Mouse (Mus musculus): ENCODE results near the gene Ubqln4. TPM values are rescaled to one million over a fixed set of nuclear protein-coding genes. Genes with fewer than 3 reads are reported as not detected.
"Not testable (repeated sequence)": the region's sequence is repeated elsewhere in the genome, so short reads cannot be mapped to it uniquely, and the experiment has no call there.

Ubqln4 gene
- total RNA-seq, 2 experiments from 2014 or later = 79.9 to 81.8 TPM

GRCm38 (mm10) chr3:88563966-88564365, 10.4 kb downstream of the Ubqln4 start:
- DNase-seq (ENCODE audit: low spot score in 2 of 2) = no peak

DNA sequence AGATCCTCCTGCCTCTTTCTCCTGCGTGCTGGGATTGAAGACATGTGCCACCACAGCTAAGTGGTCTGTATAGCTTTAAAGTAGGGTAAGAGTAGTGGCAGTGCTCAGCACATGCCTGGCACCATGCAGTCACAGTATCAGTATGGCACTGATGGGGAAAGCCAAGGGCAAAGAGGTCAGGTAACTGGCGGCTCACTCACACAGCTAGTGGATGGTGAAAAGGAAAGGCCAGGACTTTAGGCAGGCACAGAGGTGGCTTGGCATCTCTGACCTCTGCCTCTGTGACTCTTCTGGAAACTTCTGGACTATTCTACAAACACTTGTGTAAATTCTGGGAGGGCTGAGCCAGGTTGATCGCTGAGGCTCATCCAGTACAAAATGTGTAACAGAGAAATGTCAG, 12.6 kb downstream of the Ubqln4 start:
- DNase-seq (ENCODE audit: low spot score in 2 of 2) = no peak

DNA sequence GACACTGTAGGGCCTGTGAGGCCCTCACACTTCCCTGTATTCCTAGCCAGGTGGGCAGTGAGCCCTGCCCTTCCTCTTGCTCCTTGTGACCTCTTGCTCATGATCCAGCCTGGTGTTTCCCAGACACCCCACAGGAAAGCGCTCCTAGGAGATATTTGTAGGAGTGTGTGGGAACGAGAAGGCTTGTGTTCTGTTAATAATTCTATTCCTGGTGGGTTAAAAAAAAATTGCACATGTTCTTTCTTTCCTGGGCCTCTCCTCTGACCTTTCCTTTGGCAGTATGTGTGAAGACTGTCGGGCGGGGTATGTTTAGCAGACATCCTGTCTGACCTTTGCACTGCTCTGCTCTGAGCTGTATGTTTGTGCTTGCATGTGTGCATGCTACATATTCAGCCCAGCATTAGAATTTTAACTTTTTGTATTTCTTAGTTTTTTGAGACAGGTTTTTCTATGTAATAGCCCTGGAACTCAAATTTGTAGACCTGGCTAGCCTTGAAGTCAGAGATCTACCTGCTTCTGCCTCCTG, 13.0 kb downstream of the Ubqln4 start:
- DNase-seq (ENCODE audit: low spot score in 2 of 2) = no peak

DNA sequence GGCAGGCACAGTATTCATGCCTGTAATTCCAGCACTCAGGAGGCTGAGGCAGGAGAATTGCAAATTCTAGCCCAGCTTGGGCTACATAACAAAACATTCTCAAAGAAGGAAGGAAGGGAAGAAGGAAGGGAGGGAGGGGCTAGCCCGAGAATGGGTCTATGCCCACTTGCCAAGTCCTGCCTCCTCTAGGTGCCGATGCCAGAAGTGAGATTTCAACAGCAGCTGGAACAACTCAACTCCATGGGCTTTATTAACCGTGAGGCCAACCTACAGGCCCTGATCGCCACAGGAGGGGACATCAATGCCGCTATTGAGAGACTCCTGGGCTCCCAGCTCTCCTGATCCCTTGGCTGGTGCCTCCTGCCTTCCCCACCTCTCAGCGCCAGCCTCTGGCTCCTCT, 14.3 kb downstream of the Ubqln4 start:
- no peak for DNase-seq (ENCODE audit: low spot score in 2 of 2)

- no peak for DNase-seq (ENCODE audit: low spot score in 2 of 2)
These were observed 15.1 kb downstream of the Ubqln4 start for GRCm38 (mm10) chr3:88568615-88569014.

DNA sequence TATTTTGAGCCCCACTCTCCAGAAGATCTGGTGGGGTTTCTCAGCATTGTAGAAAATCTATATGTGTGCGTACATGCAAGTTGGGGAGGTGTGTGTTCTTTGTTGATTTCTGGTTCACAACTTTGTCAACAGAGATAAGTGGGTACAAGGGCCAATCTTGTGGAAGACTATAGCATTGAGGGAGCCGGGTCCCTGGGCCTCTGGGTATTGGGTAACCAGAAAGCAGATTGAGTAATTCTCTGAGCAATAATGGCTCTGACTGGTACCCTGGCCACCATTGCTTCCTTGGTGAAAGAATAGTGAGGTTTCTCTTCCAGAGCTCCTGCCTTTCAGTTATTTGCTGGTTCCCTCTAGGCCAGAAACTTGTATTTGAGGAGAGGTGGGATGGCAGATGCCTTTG, 15.5 kb downstream of the Ubqln4 start:
- no peak for DNase-seq (ENCODE audit: low spot score in 2 of 2)

- DNase-seq (ENCODE audit: low spot score in 2 of 2) = no peak
These were observed 16.1 kb downstream of the Ubqln4 start for GRCm38 (mm10) chr3:88569694-88570093.

DNA sequence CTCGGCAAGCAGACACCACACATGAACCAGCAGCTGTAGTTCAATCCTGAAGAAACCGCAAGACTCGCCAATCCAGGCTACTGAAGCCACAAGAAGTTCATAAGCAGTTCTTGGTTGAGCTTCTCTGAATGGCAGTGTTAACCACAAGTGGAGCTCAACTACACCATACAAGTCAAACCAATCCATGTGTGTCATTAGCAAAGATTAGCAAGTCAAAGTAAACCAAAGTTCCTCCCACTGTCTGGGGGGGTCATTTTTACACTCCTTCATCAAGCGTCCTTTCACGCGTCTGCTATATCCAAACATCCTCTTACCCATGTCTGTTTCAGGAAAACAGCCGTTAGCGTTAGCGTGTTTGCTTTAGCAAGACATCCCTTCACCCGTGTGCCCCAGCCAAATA, 16.8 kb downstream of the Ubqln4 start:
- DNase-seq (ENCODE audit: low spot score in 2 of 2) = no peak

DNA sequence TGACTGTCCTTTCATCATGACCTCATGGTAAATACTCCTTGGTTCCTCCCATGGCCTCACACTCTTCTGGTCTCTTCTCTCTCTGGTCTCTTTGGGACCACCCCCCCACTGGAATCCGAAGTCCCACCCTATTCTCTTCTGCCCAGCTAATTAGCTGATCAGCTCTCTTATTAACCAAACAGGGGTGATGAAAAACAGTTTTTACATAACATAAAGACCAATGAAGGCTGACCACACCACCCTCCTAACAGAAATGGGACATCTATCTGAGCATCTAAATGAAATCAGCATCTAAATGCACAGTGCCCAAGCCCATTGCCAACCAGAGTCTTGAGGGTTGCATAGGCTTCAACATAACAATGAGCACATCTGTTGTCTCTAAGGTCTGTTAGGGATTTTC, 18.3 kb downstream of the Ubqln4 start:
- no peak for DNase-seq (ENCODE audit: low spot score in 2 of 2)

DNA sequence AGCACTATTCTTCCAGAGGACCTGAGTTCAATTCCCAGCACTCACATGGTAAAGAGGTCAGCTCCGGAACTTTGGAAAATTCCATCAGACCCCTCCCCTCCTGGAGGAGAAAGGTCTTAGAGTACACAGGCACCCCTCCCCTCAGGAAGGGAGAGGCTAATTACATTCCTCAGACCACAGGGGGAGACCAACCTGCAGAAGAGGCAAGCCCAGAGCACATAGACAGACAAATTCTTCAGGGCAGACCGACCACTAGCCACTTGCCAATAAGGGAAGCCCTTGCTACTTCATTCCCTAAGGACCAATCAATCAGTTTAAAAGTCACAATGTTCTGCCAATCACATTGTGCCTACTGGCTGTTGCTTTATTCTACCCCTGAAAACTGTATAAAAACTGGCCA, 19.3 kb downstream of the Ubqln4 start:
- DNase-seq (ENCODE audit: low spot score in 2 of 2) = no peak

DNA sequence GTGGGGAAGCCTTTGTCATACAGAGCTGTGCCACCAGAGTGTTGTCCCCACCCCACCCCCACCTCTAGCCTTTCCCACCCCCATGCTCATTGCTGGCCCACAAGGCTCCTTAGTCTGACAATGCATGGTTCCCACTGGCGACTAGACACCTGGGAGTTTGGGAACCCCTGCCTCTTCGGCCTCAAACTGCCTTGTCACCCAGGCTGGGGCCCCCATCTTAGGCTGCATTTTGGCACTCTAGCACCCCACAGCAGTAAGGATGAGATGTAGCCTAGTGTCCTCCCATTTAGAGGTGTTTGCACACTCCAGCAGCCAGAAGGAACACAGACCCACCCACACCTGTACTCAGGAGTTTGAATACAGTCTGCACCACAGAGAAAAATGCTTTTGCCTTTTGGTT, 20.3 kb downstream of the Ubqln4 start:
- DNase-seq (ENCODE audit: low spot score in 2 of 2) = no peak

- no peak for DNase-seq (ENCODE audit: low spot score in 2 of 2)
These were observed 22.0 kb downstream of the Ubqln4 start, which contains the start of gene Ssr2 for GRCm38 (mm10) chr3:88575540-88575939. Ssr2 (plus strand) TSS chr3:88575876.

- DNase-seq (ENCODE audit: low spot score in 2 of 2) = not testable (repeated sequence)
These were observed 24.3 kb downstream of the Ubqln4 start for GRCm38 (mm10) chr3:88577846-88578245.

DNA sequence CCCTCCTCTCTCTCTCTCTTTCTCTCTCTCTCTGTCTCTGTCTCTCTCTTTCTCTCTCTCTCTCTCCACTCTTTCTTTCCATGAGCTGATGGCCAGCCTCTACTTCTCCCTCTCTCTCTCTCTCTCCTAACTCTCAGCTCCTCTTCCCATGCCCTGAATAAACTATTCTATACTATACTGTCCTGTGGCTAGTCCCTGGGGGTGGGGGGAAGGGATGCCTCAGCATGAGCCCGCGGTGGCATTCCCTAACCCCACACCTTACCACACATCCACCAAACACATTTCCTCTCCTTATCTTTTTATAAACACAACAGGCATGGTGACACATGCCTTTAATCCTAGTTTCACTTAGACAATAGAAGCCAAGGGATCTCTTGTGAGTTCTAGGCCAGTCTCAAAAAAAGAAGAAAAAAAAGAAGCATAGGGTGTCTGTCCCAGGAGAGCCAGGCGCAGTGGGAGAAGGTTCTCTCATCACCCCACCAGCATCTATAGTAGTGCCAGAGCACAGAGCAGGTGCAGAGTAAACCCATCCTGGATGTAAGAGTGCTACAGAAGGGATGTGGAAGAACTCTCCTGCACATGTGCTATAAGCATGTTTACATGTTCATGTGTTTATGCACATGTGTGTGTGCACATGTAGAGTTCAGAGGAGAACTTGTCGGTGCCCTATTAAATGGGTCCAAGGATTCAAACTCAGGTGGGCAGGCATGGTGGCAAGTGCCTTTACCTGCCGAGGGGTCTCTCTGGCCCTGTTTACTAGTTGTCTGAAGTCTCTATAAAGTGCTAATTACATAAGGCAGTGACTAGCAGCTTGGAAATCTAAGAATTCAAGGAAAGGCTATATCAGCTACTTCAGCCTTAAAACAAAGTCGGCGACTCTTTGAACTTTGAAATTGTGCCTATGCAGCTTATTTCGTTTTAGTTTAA, 25.2 kb downstream of the Ubqln4 start:
- no peak for DNase-seq (ENCODE audit: low spot score in 2 of 2)

DNA sequence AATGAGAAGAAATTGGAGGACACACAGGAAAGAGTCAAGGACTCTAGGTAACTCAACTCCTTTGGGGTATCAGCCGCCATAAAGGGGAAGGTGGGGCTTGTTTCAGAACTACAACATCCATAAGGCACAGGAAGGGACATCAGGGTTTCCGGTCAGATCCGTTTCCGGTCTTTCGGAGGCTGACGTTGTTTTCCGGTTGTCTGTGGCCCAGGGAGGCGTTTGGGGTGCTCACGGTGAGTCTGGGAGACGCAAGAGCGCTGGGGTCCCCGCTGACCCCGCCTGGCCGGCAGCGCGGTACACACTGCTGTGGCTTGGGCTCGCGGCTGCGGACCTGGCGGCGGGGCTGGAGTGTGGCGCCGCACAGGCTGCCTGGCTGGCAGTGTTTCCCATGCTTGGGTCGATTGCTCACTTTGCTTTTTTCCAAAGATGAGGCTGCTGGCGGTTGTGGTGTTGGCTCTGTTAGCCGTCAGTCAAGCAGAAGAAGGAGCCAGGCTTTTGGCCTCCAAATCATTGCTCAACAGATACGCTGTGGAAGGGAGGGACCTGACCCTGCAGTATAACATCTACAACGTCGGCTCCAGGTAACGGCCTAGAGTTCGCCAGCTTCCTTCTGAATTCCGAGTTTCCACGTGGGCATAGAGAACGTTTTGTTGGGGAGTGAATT, 26.0 kb downstream of the Ubqln4 start:
- peak; percentile 78 for DNase-seq (ENCODE audit: low spot score in 2 of 2)

DNA sequence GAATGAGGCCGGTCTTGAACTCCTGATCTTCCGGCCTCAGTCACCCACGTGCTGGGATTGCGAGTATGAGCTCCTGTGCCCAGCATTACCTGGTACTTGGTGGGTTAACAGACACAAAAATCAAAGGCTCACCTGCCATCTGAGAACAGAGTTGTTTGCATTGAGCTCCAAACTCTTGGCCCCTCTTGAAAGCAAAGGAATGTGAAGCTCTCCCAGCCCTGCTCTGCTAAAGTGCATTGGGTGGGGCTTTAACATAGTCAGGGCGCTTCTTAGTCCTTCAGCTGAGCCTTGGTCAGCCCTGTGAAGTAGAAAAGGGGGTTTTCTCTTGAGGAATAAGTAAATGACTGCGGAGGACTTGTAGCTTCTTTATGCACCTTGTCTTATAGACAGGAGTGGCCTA, 32.2 kb downstream of the Ubqln4 start:
- no peak for DNase-seq (ENCODE audit: low spot score in 2 of 2)

DNA sequence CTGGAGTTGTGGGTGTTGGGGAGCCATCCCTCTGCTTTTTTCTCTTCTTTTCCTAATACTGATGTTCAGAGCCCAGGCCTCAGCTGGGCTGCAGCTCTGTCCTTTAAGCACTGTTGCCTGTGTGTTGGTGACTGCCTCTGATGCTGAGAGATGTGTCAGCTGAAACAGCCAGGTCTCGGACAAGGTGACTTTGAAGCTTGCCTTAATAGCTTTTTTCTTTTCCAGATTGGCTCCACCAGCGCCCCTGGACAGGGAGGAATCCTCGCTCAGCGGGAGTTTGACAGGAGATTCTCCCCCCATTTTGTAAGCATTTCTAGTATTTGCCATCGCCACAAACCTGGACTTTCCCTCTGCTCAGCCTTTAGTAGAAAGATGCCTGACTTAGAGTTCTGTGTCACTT, 33.1 kb downstream of the Ubqln4 start:
- no peak for DNase-seq (ENCODE audit: low spot score in 2 of 2)

GRCm38 (mm10) chr3:88590246-88590645, 36.7 kb downstream of the Ubqln4 start:
- DNase-seq (ENCODE audit: low spot score in 2 of 2) = no peak

DNA sequence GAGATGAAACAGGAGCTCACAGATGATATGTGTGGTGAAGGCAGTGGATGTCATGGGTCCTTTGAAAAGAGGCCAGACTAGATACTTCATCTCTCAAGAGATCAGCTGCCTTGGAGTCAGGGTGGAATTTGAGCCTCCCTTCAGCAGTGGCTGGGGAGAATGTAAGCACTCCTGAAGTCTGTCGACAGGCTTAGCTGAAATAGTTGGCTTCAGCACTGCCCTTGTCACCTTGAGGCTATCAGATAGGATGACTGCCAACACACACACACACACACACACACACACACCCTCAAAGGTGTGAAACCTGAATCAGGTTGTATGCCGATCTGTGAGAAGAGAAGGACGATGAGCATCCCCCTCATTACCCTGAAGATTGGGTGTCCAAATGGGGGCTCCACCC, 37.5 kb downstream of the Ubqln4 start:
- no peak for DNase-seq (ENCODE audit: low spot score in 2 of 2)

DNA sequence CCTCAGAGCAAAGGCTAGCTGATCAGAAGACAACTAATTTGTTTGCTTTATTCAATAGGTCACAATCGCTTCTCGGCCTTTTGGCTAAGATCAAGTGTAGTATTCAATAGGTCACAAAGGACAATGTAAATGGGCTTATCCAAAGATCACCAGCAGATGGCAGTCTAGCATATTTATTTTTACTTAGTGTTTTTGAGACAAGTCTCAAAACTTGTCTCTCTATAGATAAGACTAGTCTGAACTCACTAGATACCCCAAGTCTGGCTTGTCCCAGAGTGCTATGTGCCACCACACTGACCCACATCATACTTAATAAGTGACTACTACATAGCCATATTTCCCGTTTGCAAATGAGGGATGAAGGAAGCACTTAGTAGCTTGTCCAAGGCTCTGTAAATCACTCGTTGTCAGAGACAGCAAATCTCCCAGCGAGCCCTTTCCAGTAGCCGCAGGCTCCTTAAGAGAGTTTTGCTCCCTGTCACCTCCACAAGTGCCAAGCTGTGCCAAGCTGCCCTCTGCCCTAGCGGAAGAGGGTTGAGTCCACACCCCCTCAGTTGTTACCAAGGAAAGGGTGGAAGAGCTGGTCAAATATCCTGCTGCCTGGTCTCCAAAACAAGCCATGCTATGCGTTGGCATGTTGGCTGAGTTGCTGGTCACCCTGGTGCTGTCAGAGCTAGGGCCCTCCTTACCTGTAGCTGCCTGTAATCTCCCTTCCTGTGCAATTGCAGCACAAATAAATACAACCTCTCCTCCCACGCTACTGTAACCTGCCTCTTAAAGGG, 38.6 kb downstream of the Ubqln4 start:
- DNase-seq (ENCODE audit: low spot score in 2 of 2) = peak; percentile 40 to 41

DNA sequence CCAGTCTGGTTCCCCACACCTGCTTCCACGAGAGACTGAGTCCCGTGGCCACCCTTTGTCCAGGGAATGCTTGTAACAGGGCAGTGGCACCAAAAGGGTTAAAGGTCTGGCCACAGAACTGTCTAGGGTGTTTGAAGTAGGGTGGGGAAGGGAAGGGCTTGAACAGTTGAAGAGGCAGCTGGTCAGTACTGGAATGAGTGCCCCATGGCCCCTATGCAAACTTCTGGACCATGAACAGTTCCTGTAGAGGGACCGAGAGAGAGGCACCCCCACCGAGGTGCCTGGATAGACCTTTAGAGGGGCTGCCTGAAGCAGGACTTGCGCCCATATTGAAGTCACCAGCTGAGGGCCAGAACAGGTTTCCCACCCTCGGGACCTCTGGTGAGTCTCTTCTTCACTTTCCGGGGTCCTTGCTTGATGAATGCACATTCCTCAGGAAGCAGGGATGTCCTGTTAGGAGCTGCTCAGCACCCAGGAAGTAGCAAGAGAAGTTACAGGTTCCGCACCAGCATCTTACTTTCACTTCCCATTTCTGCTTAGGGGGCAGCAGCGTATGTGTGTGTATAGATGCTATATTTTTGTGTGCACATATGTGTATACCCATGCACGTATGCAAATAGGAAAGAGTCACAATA, 39.5 kb downstream of the Ubqln4 start:
- DNase-seq (ENCODE audit: low spot score in 2 of 2) = no peak
